Mouse (Mus musculus) liver, adult 2 months (tissue): Measurements from ENCODE around the gene Zeb2.

Experiments
- CTCF ChIP-seq: fragments of 200-500 bp; IDR thresholded peaks from 2 replicates; pipeline ENCODE4 v1.5.1; 2011; ENCODE audit warnings: low read depth, low read length, control low read depth
- POLR2A ChIP-seq: fragments of 200-500 bp; IDR thresholded peaks from 2 replicates; pipeline ENCODE4 v1.6.1; 2011; ENCODE audit warnings: low read length, control low read depth; ENCODE audit not compliant: insufficient read depth; ENCODE audit errors: extremely low read depth

- no peak for TF ChIP-seq POLR2A
- TF ChIP-seq CTCF = no peak
Measured at GRCm38 (mm10) chr2:45118121-45118520, 926 bp upstream of the Zeb2 start.
